ENCODE assay signal across 27 mouse cellular contexts in the genomic region with DNA sequence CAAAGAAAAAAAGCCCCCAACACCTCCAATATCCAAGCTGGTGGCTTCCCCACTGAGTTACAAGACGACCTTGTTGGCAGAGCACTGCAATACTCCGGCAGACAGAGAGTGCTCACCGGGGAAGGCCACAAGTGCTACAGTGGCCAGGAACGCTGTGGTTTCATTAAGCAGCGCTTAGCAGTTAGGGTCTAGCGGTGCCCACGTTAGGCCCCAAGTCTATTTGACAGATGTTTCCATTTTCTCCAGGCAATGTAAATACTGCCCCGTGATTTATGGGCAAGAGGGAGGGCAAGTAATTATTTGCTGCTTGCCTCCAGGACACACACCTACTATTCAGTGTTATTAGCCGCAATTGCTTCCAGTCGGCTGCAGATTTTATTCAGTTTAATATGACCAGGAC. TPM values are rescaled to one million over a fixed set of nuclear protein-coding genes. Genes with fewer than 3 reads are reported as not detected.
A peak's percentile ranks its signal among the peaks of the same experiment; 100 is the strongest.
DNase-seq lines count a peak whose midpoint lies in the region; ATAC-seq and TF ChIP-seq lines count a peak whose summit lies in the region.
"Had no signal": no experiment of that assay in that cellular context is flagged by ENCODE, and none has a peak within 500 bp of the region (broad histone marks: within the 10 kb centered on the region; RNA-seq: fewer than 3 reads in every experiment).

No protein-coding gene starts in this region.

- H3K27ac ChIP-seq in hindbrain, embryonic 12.5 days: no peak overlapping the region
- no peak overlapping the region for H3K27ac ChIP-seq in hindbrain, postnatal 0 days
- H3K27ac ChIP-seq: forebrain, embryonic 12.5 days; heart, embryonic 15.5 days; liver, embryonic 15.5 days; stomach, postnatal 0 days had no signal

- no peak for DNase-seq in hindbrain, postnatal 0 days (ENCODE audit: low spot score)
- DNase-seq in embryo, embryonic 10.5 days (ENCODE audit: low spot score): peak; percentile 56
- peak; percentile 84 for DNase-seq in hindlimb bud, embryonic 11.5 days (ENCODE audit: extremely low spot score, low read depth, low spot score)
- DNase-seq in mesoderm, embryonic 11.5 days (ENCODE audit: low read depth, low spot score): peak; percentile 65
- no peak for DNase-seq in cerebellum, adult 9-10 months
- DNase-seq in ovary, adult 18-20 months (ENCODE audit: low spot score): no peak
- no peak for DNase-seq in testis, postnatal 10 days (ENCODE audit: low spot score)
- DNase-seq: adrenal gland, postnatal 25 days; cerebellum, adult 18-20 months; gastrocnemius, postnatal 10 days; heart, adult 18-20 months; kidney, postnatal 10 days; left cerebral cortex, postnatal 4 days; lung, postnatal 10 days; midbrain, embryonic 14.5 days; right cerebral cortex, adult 18-20 months; thymus, postnatal 14 days had no signal

- H3K9ac ChIP-seq in hindbrain, embryonic 12.5 days: no peak overlapping the region
- no peak overlapping the region for H3K9ac ChIP-seq in hindbrain, postnatal 0 days (replicated peaks; ENCODE audit: low read length)
- H3K9ac ChIP-seq: forebrain, embryonic 12.5 days; heart, embryonic 15.5 days; liver, embryonic 15.5 days had no signal

- H3K4me1 ChIP-seq in hindbrain, embryonic 12.5 days: peaks cover 6% of the 10 kb centered on the region; the same call in 1 of the 2 replicates
- no peaks in the 10 kb centered on the region for H3K4me1 ChIP-seq in hindbrain, postnatal 0 days (ENCODE audit: insufficient read depth, low read length)
- H3K4me1 ChIP-seq: forebrain, embryonic 12.5 days; heart, embryonic 15.5 days had no signal

- no peaks in the 10 kb centered on the region for H3K9me3 ChIP-seq in hindbrain, embryonic 12.5 days (replicated peaks)
- no peaks in the 10 kb centered on the region for H3K9me3 ChIP-seq in hindbrain, postnatal 0 days (ENCODE audit: low read length)
- H3K9me3 ChIP-seq: forebrain, embryonic 12.5 days; G1E; heart, embryonic 15.5 days; liver, embryonic 15.5 days had no signal

- TF ChIP-seq CTCF in hindbrain, postnatal 0 days (IDR thresholded peaks at IDR 0.05; ENCODE audit: low read depth): no peak

- H3K27me3 ChIP-seq in hindbrain, embryonic 12.5 days: no peaks in the 10 kb centered on the region
- no peaks in the 10 kb centered on the region for H3K27me3 ChIP-seq in hindbrain, postnatal 0 days (ENCODE audit: insufficient read depth, low read length)
- H3K27me3 ChIP-seq: heart, embryonic 15.5 days; liver, embryonic 15.5 days had no signal

- H3K4me2 ChIP-seq in hindbrain, embryonic 12.5 days (replicated peaks): no peak overlapping the region
- H3K4me2 ChIP-seq in hindbrain, postnatal 0 days (ENCODE audit: low read depth, low read length): no peak overlapping the region
- H3K4me2 ChIP-seq: forebrain, embryonic 12.5 days; heart, embryonic 15.5 days; liver, embryonic 15.5 days had no signal

- H3K36me3 ChIP-seq in hindbrain, embryonic 12.5 days: peaks cover 29% of the 10 kb centered on the region
- 0 out of 2 replicates have a peak, but pooled peaks cover 5% of the 10 kb centered on the region for H3K36me3 ChIP-seq in hindbrain, postnatal 0 days (ENCODE audit: insufficient read depth, low read length)

- WGBS in hindbrain, embryonic 12.5 days: 50% methylated on average over 10 of the region's 10 CpGs
- 52% methylated on average over 10 of the region's 10 CpGs for WGBS in hindbrain, postnatal 0 days

- no peak overlapping the region for H3K4me3 ChIP-seq in hindbrain, embryonic 12.5 days
- H3K4me3 ChIP-seq in hindbrain, postnatal 0 days (ENCODE audit: low read length): no peak overlapping the region
- H3K4me3 ChIP-seq: forebrain, embryonic 12.5 days; heart, embryonic 15.5 days; liver, embryonic 15.5 days had no signal

- peak; percentile 30; the same call in 1 of the 2 replicates for ATAC-seq in hindbrain, embryonic 12.5 days (ENCODE audit: low FRiP score)
- no peak for ATAC-seq in hindbrain, postnatal 0 days
- ATAC-seq: activated CD4-positive, CD25-positive, alpha-beta regulatory T cell, adult 4 months; intestine, embryonic 16.5 days had no signal

RNA-seq across cellular contexts. Expression of gene Kncn, which starts 20.3 kb away (rescaled TPM):
- polyA plus RNA-seq in hindbrain, embryonic 12.5 days (2016; fragmentation: Nextera tagmentation; extraction: Ambion mirVana): not detected in 2 replicates
- total RNA-seq in hindbrain, postnatal 0 days (2014; rRNA removed): 0.14 TPM in 1 of 2 replicates, not detected in the other
- polyA plus RNA-seq in hindbrain, postnatal 0 days (2015; fragmentation: Nextera tagmentation; extraction: Ambion mirVana): 0.10 and 0.29 TPM in 2 replicates
- total RNA-seq: adrenal gland, postnatal 25 days; G1E; gastrocnemius, postnatal 10 days; heart, adult 18-20 months; hematopoietic stem cell, adult 5-6 weeks; megakaryocyte, adult 5-6 weeks had no signal
- polyA plus RNA-seq: activated CD4-positive, CD25-positive, alpha-beta regulatory T cell, adult 4 months; forebrain, embryonic 12.5 days; G1E; heart, embryonic 15.5 days; intestine, embryonic 16.5 days; liver, embryonic 15.5 days; stomach, postnatal 0 days had no signal

RNA-seq across cellular contexts. Expression of gene Mknk1, which starts 24.9 kb away (rescaled TPM):
- polyA plus RNA-seq in hindbrain, embryonic 12.5 days (2016; fragmentation: Nextera tagmentation; extraction: Ambion mirVana): 28.0 and 30.8 TPM in 2 replicates
- 18.4 and 23.2 TPM in 2 replicates for total RNA-seq in hindbrain, postnatal 0 days (2014; rRNA removed)
- polyA plus RNA-seq in hindbrain, postnatal 0 days (2015; fragmentation: Nextera tagmentation; extraction: Ambion mirVana): 22.0 and 24.5 TPM in 2 replicates

RNA-seq across cellular contexts. Expression of gene 6430628N08Rik, which starts 26.6 kb away (rescaled TPM):
- polyA plus RNA-seq in hindbrain, embryonic 12.5 days (2016; fragmentation: Nextera tagmentation; extraction: Ambion mirVana): 0.17 TPM in 1 of 2 replicates, not detected in the other
- total RNA-seq in hindbrain, postnatal 0 days (2014; rRNA removed): 0.16 and 0.18 TPM in 2 replicates
- 0.49 and 0.58 TPM in 2 replicates for polyA plus RNA-seq in hindbrain, postnatal 0 days (2015; fragmentation: Nextera tagmentation; extraction: Ambion mirVana)
- total RNA-seq: adrenal gland, postnatal 25 days; G1E; gastrocnemius, postnatal 10 days; heart, adult 18-20 months; hematopoietic stem cell, adult 5-6 weeks; megakaryocyte, adult 5-6 weeks had no signal
- polyA plus RNA-seq: activated CD4-positive, CD25-positive, alpha-beta regulatory T cell, adult 4 months; forebrain, embryonic 12.5 days; G1E; heart, embryonic 15.5 days; intestine, embryonic 16.5 days; liver, embryonic 15.5 days; midbrain, embryonic 14.5 days; stomach, postnatal 0 days had no signal

RNA-seq across cellular contexts. Expression of gene Mob3c, which starts 36.0 kb away (rescaled TPM):
- 5.0 and 6.7 TPM in 2 replicates for polyA plus RNA-seq in hindbrain, embryonic 12.5 days (2016; fragmentation: Nextera tagmentation; extraction: Ambion mirVana)
- 2.9 and 4.4 TPM in 2 replicates for total RNA-seq in hindbrain, postnatal 0 days (2014; rRNA removed)
- 4.1 and 4.3 TPM in 2 replicates for polyA plus RNA-seq in hindbrain, postnatal 0 days (2015; fragmentation: Nextera tagmentation; extraction: Ambion mirVana)

Comparison
In these comparisons a context has a peak if more than half of its experiments do, and no peak if none do; other contexts are left out.
1. DNase-seq: peak in embryo, embryonic 10.5 days (single experiment), hindlimb bud, embryonic 11.5 days (single experiment) and mesoderm, embryonic 11.5 days (single experiment); none in hindbrain, postnatal 0 days (single experiment), cerebellum, adult 9-10 months (single experiment), ovary, adult 18-20 months (single experiment) and testis, postnatal 10 days (single experiment).